Mouse (Mus musculus): Measurements from ENCODE around the gene Pm20d1.

Pm20d1 gene

DNA sequence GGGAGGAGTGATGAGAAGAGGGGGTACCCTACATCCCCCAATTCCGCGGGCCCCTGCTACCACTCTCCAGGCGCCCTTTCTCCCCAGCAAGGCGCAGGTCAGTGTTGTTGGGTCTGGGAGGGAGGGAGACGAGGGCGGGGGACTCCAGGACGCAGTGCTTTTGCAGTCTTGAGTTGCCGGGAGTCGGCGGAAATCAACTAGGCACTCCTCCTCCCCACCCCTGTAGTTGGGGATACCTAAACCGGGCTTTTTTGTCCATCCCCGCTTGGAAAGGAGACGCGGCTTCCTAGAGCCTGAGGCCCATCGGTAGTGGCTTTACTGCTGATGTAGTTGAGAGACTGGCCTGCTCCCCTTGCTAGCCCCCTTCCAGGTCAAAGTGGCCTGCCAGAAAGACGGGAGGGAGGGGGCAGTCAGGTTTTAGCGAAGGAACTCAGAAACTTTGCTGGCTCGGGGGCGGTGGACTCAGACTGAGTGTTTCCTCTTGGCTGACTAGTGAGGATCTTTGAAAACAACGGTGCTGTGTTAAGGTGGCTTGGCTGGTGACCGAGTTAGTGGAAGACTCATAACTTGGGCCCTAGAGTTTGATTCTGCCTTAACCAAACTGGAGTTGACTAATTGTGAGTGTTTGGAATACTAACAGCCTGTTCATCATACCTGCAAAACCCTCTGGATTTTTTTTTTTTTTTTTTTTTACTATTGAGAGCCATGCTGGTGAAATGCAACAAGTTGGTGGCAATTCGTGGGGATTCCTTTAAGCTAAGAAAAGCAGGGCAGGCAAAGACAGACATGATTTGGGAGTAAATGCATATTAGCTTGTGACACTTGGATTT is 31.3 kb downstream of the Pm20d1 start:
- in situ Hi-C loops (cut with MboI, MseI): no loop called here

GRCm38 (mm10) chr1:131829279-131829678 is 32.1 kb downstream of the Pm20d1 start:
- in situ Hi-C loops (cut with MboI, MseI): no loop called here

DNA sequence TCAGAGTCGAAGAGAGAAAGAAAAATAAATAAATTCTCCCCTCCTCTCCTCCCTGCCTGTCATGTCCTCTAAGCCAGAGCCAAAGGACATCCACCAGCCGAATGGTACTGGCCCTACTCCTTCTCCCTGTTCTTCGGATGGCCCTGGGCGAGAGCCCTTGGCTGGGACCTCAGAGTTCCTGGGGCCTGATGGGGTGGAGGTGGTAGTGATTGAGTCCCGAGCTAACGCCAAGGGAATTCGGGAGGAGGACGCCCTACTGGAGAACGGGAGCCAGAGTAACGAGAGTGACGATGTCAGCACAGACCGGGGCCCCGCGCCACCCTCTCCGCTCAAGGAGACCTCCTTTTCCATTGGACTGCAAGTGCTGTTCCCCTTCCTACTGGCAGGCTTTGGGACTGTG is 33.4 kb downstream of the Pm20d1 start:
- in situ Hi-C loops (cut with MboI, MseI): no loop called here

- in situ Hi-C loops (cut with MboI, MseI): no loop called here
Measured at GRCm38 (mm10) chr1:131830971-131831641, 33.9 kb downstream of the Pm20d1 start.

- in situ Hi-C loops (cut with MboI, MseI): no loop called here
Measured at GRCm38 (mm10) chr1:131837035-131837434, 39.9 kb downstream of the Pm20d1 start.

GRCm38 (mm10) chr1:131838542-131838941 is 41.4 kb downstream of the Pm20d1 start:
- in situ Hi-C loops (cut with MboI, MseI): no loop called here

- in situ Hi-C loops (cut with MboI, MseI): no loop called here
Measured at GRCm38 (mm10) chr1:131839279-131839678, 42.1 kb downstream of the Pm20d1 start.

DNA sequence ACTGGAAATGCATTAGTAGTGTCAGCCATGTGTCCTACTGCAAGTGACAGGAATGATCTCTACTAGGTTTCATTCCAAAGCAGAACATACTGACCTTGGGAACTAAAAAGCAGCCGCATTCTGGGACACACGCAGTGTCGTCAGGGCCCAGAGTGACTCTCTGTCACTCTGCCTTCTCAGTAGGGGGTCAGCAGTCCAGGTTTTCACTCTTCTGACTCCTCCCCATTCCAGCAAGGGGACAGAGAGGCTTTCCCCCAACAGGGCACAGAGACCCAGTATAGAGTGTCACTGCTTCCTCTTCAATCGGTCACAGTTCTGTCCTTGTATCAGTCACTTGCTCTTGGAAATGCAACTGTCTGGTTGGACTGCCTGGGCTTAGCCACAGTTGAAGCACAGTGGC is 45.0 kb downstream of the Pm20d1 start:
- in situ Hi-C loops (cut with MboI, MseI): no loop called here

DNA sequence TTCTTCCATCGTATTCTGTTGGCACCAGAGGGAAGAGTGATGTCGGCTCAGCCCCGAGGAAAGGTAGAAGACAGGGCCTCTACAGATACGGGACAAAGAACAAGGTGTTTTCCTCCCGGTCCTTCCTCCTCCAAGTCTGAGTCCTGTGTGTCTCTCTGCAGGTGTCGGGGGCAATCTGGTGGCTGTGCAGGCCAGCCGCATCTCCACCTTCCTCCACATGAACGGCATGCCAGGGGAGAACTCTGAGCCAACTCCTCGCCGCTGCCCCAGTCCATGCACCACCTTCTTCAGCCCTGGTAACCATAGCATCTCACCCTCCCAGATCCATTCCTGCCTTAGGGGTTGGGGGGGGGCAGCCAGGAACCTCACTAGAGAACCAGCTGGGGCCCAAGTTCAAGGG is 46.6 kb downstream of the Pm20d1 start:
- in situ Hi-C loops (cut with MboI, MseI): no loop called here

DNA sequence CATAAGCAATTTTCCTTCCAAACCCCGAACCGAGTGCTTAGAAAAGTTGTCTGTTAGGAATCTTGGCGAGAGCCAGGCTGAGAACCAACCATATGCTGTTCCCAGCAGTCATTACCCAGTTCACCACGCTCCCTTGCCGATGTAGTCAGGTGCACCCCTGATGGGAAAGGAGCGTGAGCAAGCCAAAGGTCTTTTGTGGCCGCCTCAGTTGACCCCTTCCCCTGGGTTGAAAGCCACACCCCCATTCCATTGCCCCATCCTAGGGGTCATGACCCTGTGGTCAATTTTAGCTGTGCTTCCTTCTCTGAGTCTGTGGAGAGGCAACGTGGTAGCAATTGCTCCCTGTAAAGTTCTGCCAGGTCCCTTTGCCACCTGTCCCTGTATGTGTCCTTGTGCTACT is 47.7 kb downstream of the Pm20d1 start:
- in situ Hi-C loops (cut with MboI, MseI): no loop called here

GRCm38 (mm10) chr1:131846255-131846654 is 49.1 kb downstream of the Pm20d1 start:
- in situ Hi-C loops (cut with MboI, MseI): no loop called here

DNA sequence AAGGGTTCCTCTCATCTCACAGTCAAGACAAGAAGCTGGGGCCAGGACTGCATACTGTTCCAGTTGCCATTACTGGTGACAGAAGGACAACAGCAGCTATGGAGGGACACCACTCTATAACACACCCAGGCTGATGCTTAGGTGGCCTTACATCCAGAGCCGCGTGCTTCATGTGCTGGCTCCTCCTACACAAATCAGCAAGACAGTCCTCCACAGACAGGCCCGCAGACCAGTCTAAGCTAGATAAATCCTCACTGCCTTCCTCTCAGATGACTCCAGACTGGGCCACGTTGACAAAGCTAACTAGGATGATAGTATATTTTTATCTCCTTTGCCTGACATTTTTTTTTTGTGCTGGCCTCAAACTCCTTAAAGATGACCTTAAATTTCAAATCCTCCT is 64.6 kb downstream of the Pm20d1 start:
- in situ Hi-C loops (cut with MboI, MseI): loop anchor here (5.0 kb wide), 1 partner anchor 45 kb away; no protein-coding TSS in a partner anchor

GRCm38 (mm10) chr1:131865596-131865995 is 68.4 kb downstream of the Pm20d1 start:
- in situ Hi-C loops (cut with MboI, MseI): no loop called here

- in situ Hi-C loops (cut with MboI, MseI): no loop called here
Measured at GRCm38 (mm10) chr1:131866304-131866999, 69.3 kb downstream of the Pm20d1 start.

DNA sequence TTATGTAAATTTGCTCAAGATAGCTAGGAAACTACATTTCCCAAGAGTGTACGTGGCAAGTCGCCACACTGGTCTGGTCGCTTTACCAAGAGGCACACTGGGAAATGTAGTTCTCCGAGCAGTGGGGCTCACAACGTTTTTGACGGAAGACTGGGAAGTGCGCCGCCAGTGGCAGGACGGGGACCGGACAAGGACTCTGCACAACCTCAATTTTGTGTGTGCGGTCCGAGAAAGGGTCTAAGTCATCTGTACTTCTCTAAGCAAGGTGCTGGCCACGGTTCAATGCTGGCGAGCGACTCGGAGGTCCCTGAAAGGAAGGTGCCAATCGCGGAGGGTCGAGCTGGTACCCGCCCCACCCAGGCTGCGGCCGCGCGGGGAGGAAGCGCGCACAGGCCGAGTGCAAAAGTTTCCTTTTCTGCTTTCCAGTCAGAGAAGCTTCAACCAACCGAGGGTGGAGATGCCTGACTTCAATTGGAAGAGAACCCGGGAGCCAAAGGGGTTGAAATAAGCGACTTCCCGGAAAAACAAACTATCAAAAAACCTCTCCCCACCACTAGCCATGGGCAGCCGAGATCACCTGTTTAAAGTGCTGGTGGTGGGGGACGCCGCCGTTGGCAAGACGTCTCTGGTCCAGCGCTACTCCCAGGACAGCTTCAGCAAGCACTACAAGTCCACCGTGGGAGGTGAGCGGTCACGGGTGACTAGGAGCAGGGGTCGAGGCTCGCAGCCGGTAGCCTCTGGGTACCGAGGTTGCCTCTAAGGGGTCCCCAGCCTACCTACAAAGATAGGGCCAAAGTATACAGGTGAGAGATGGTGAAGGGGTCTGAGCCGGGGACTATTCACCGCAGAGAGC is 70.1 kb downstream of the Pm20d1 start, which contains the start of gene Rab29:
Gene Rab29, plus strand, starts transcription at position 132 of the 853 bp plus-strand sequence.
- in situ Hi-C loops (cut with MboI, MseI): no loop called here

DNA sequence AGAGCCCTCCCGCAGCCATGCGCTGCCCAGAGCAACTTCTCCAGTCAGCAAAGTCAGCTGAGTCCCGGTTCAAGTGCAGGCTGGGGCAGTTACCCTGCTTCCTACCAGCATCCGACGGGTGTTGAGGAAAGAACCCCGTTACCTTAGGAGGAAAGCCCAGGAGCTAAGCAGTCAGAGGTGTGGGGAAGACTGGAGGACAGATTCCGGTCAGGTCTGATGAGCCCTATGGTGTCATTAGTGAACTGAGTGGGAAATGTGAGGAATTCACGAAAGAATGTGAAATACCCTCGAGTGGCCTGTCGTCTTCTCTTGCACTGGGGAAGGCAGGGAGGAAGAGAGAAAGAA is 70.7 kb downstream of the Pm20d1 start:
- in situ Hi-C loops (cut with MboI, MseI): no loop called here

DNA sequence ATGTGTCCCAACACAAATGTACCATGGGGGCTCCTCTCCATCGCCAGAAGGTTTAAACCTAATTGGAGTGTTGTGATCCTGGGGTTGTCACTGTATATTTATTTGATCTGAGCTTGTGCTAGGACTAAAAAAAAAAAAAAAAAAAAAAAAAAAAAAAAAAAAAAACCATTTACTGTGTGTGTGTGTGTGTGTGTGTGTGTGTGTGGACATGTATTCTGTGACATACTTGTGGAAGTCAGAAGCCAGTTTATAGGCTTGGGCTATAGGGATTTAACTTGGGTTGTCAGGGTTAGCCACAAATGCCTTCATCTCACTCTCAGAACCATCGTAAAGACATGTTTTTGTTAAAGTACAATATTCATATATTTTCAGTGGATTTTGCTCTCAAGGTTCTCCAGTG is 72.4 kb downstream of the Pm20d1 start:
- in situ Hi-C loops (cut with MboI, MseI): no loop called here

All from T-helper 1 cell (primary cell).